Mouse (Mus musculus) stomach, postnatal 0 days (tissue): Measurements from ENCODE around the gene Lrrc32.

Experiments used
- CTCF ChIP-seq: IDR thresholded peaks from 2 replicates; pipeline ENCODE4 v1.5.1; 2016; ENCODE audit warnings: antibody characterized with exemption, low read depth, mild to moderate bottlenecking, moderate library complexity
- EP300 ChIP-seq: optimal IDR thresholded peaks from 2 replicates; pipeline ENCODE3; 2016; ENCODE audit warnings: antibody characterized with exemption

DNA sequence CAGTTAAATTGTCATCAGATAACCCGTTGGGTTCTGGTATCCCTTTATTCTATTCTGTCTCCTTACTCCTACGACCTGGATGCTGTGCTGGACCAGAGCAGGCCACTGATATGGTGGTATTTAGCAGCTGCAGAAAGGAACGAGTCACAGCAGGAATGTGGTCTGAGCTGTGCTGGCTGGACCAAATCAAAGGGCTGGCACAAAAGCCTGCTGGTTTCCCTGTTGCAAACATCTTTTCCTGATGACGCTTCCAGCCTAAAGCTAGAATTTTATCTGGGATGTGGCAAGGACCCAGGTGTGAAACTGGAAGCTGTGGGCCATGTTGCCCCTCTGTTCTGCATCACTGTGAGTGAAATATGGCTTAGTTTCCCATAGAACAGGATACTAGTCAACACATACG is 8.4 kb downstream of the Lrrc32 start:
- TF ChIP-seq CTCF (no peak), EP300 (no peak)
